Mouse (Mus musculus) bone marrow, adult 2 months (tissue): ENCODE results near the gene Pde4d.

Experiments
- CTCF ChIP-seq: fragments of 200-500 bp; IDR thresholded peaks from 2 replicates; pipeline ENCODE4 v1.5.1; 2011; ENCODE audit warnings: low read length, control low read depth; ENCODE audit not compliant: control insufficient read depth, insufficient read depth
- POLR2A ChIP-seq: fragments of 200-500 bp; IDR thresholded peaks from 2 replicates; pipeline ENCODE4 v1.6.1; 2011; ENCODE audit warnings: low read depth, mild to moderate bottlenecking, control low read depth, low read length, borderline replicate concordance; ENCODE audit not compliant: control insufficient read depth

GRCm38 (mm10) chr13:109680229-109680628 is 1230.5 kb downstream of the Pde4d start:
- TF ChIP-seq CTCF (no peak), POLR2A (no peak)
